Comparison of ENCODE assay signal across 27 mouse cellular contexts in genomic region chr9:114798845-114799244, GRCm38 (mm10). TPM values are rescaled to one million over a fixed set of nuclear protein-coding genes. Genes with fewer than 3 reads are reported as not detected.
DNase-seq lines count a peak whose midpoint lies in the region; ATAC-seq lines count a peak whose summit lies in the region.
"Had no signal": no experiment of that assay in that cellular context is flagged by ENCODE, and none has a peak within 500 bp of the region (broad histone marks: within the 10 kb centered on the region; RNA-seq: fewer than 3 reads in every experiment).

No protein-coding gene starts in this region.

- DNase-seq in hindbrain, embryonic 11.5 days (ENCODE audit: low spot score): peak; percentile 39
- peak; percentile 70 for DNase-seq in embryo, embryonic 10.5 days (ENCODE audit: low spot score)
- DNase-seq in embryonic facial prominence, embryonic 11.5 days (ENCODE audit: low spot score): peak; percentile 49
- DNase-seq in retina, postnatal 1 day: peak; percentile 55
- no peak for DNase-seq in cerebellum, postnatal 14 days
- DNase-seq in left cerebral cortex, postnatal 14 days (ENCODE audit: low spot score in 2 of 2): no peak
- DNase-seq: adrenal gland, postnatal 25 days; cerebellum, adult 11 months; cerebellum, postnatal 25 days; gastrocnemius, postnatal 14 days; heart, adult 18-20 months; heart, postnatal 14 days; kidney, adult 9 months; kidney, postnatal 25 days; lung, adult 18-20 months; lung, postnatal 36 days; right cerebral cortex, postnatal 25 days; spleen, adult 18-20 months had no signal

- no peaks in the 10 kb centered on the region for H3K9me3 ChIP-seq in hindbrain, embryonic 11.5 days (ENCODE audit: control insufficient read depth, low read length)
- H3K9me3 ChIP-seq in hindbrain, embryonic 12.5 days (replicated peaks): no peaks in the 10 kb centered on the region
- no peaks in the 10 kb centered on the region for H3K9me3 ChIP-seq in embryonic facial prominence, embryonic 11.5 days (replicated peaks; ENCODE audit: control insufficient read depth, low read length)
- H3K9me3 ChIP-seq: embryonic facial prominence, embryonic 12.5 days; forebrain, embryonic 15.5 days; heart, embryonic 13.5 days; hindbrain, embryonic 15.5 days; intestine, embryonic 15.5 days; limb, embryonic 12.5 days; liver, embryonic 12.5 days had no signal

- H3K27me3 ChIP-seq in hindbrain, embryonic 11.5 days (ENCODE audit: control insufficient read depth, insufficient read depth, low read length): no peaks in the 10 kb centered on the region
- H3K27me3 ChIP-seq in hindbrain, embryonic 12.5 days: peaks cover 3% of the 10 kb centered on the region; the same call in 1 of the 2 replicates
- H3K27me3 ChIP-seq in embryonic facial prominence, embryonic 11.5 days (ENCODE audit: control insufficient read depth, insufficient read depth, low read length): no peaks in the 10 kb centered on the region
- H3K27me3 ChIP-seq: embryonic facial prominence, embryonic 12.5 days; forebrain, embryonic 15.5 days; heart, embryonic 13.5 days; intestine, embryonic 15.5 days; limb, embryonic 12.5 days had no signal

- peaks cover 4% of the 10 kb centered on the region; the same call in 1 of the 2 replicates for H3K4me1 ChIP-seq in hindbrain, embryonic 11.5 days (replicated peaks; ENCODE audit: control insufficient read depth, insufficient read depth, low read length)
- peaks cover 27% of the 10 kb centered on the region for H3K4me1 ChIP-seq in hindbrain, embryonic 12.5 days
- no peaks in the 10 kb centered on the region for H3K4me1 ChIP-seq in embryonic facial prominence, embryonic 11.5 days (ENCODE audit: control insufficient read depth, insufficient read depth, low read length)
- H3K4me1 ChIP-seq: liver, embryonic 12.5 days had no signal

- ATAC-seq in hindbrain, embryonic 11.5 days (ENCODE audit: low FRiP score): no peak
- ATAC-seq in hindbrain, embryonic 12.5 days (ENCODE audit: low FRiP score): no peak
- ATAC-seq in embryonic facial prominence, embryonic 11.5 days (replicated peaks; ENCODE audit: insufficient number of reproducible peaks, low FRiP score, low TSS enrichment, low read depth): no peak
- ATAC-seq: intestine, embryonic 15.5 days; liver, embryonic 12.5 days had no signal

- no peak overlapping the region for H3K9ac ChIP-seq in hindbrain, embryonic 11.5 days (ENCODE audit: low read depth, low read length)
- no peak overlapping the region for H3K9ac ChIP-seq in hindbrain, embryonic 12.5 days
- no peak overlapping the region for H3K9ac ChIP-seq in embryonic facial prominence, embryonic 11.5 days (replicated peaks; ENCODE audit: low read length)
- H3K9ac ChIP-seq: embryonic facial prominence, embryonic 12.5 days; forebrain, embryonic 15.5 days; heart, embryonic 13.5 days; hindbrain, embryonic 15.5 days; intestine, embryonic 15.5 days; limb, embryonic 12.5 days; liver, embryonic 12.5 days had no signal

- intact Hi-C loops in left cerebral cortex, postnatal 14 days (cut with DNase I): loop anchor here (5.0 to 10.0 kb wide), 2 partner anchors 158 to 466 kb away; no protein-coding TSS in a partner anchor

- 0 out of 2 replicates have a peak overlapping the region, but pooled peaks have one; percentile 6 for H3K27ac ChIP-seq in hindbrain, embryonic 11.5 days (ENCODE audit: low read depth, low read length)
- H3K27ac ChIP-seq in hindbrain, embryonic 12.5 days: no peak overlapping the region
- H3K27ac ChIP-seq in embryonic facial prominence, embryonic 11.5 days (replicated peaks; ENCODE audit: low read depth, low read length): no peak overlapping the region
- H3K27ac ChIP-seq: embryonic facial prominence, embryonic 12.5 days; forebrain, embryonic 15.5 days; heart, embryonic 13.5 days; hindbrain, embryonic 15.5 days; intestine, embryonic 15.5 days; layer of hippocampus, adult 2 months; limb, embryonic 12.5 days; liver, embryonic 12.5 days had no signal

- H3K4me2 ChIP-seq in hindbrain, embryonic 11.5 days (replicated peaks; ENCODE audit: low read depth, low read length): no peak overlapping the region
- no peak overlapping the region for H3K4me2 ChIP-seq in hindbrain, embryonic 12.5 days (replicated peaks)
- no peak overlapping the region for H3K4me2 ChIP-seq in embryonic facial prominence, embryonic 11.5 days (ENCODE audit: low read depth, low read length)
- H3K4me2 ChIP-seq: embryonic facial prominence, embryonic 12.5 days; forebrain, embryonic 15.5 days; heart, embryonic 13.5 days; hindbrain, embryonic 15.5 days; intestine, embryonic 15.5 days; limb, embryonic 12.5 days; liver, embryonic 12.5 days had no signal

- 24% methylated on average over 6 of the region's 6 CpGs for WGBS in hindbrain, embryonic 11.5 days
- 32% methylated on average over 6 of the region's 6 CpGs for WGBS in hindbrain, embryonic 12.5 days
- 23% methylated on average over 6 of the region's 6 CpGs for WGBS in embryonic facial prominence, embryonic 11.5 days

- H3K4me3 ChIP-seq in hindbrain, embryonic 11.5 days (ENCODE audit: low read depth, low read length): no peak overlapping the region
- no peak overlapping the region for H3K4me3 ChIP-seq in hindbrain, embryonic 12.5 days
- H3K4me3 ChIP-seq in embryonic facial prominence, embryonic 11.5 days (ENCODE audit: low read depth, low read length): no peak overlapping the region
- H3K4me3 ChIP-seq: embryonic facial prominence, embryonic 12.5 days; forebrain, embryonic 15.5 days; heart, embryonic 13.5 days; hindbrain, embryonic 15.5 days; intestine, embryonic 15.5 days; layer of hippocampus, adult 2 months; limb, embryonic 12.5 days; liver, embryonic 12.5 days had no signal

- no peaks in the 10 kb centered on the region for H3K36me3 ChIP-seq in hindbrain, embryonic 11.5 days (ENCODE audit: control insufficient read depth, insufficient read depth, low read length)
- H3K36me3 ChIP-seq in hindbrain, embryonic 12.5 days: no peaks in the 10 kb centered on the region
- no peaks in the 10 kb centered on the region for H3K36me3 ChIP-seq in embryonic facial prominence, embryonic 11.5 days (replicated peaks; ENCODE audit: control insufficient read depth, insufficient read depth, low read depth, low read length)
- H3K36me3 ChIP-seq: embryonic facial prominence, embryonic 12.5 days; forebrain, embryonic 15.5 days; heart, embryonic 13.5 days; hindbrain, embryonic 15.5 days; intestine, embryonic 15.5 days; limb, embryonic 12.5 days; liver, embryonic 12.5 days had no signal

RNA-seq across cellular contexts. Expression of gene Cmtm7, which starts 17.2 kb away (rescaled TPM):
- 66.1 and 77.8 TPM in 2 replicates for polyA plus RNA-seq in hindbrain, embryonic 11.5 days (2014; fragmentation: Nextera tagmentation; extraction: Ambion mirVana)
- polyA plus RNA-seq in hindbrain, embryonic 12.5 days (2016; fragmentation: Nextera tagmentation; extraction: Ambion mirVana): 43.9 and 50.9 TPM in 2 replicates
- 64.6 and 75.0 TPM in 2 replicates for polyA plus RNA-seq in embryonic facial prominence, embryonic 11.5 days (2014; fragmentation: Nextera tagmentation; extraction: Ambion mirVana)
- total RNA-seq in left cerebral cortex, postnatal 14 days (2021): 1 to 10 TPM; 5.1 to 5.9 TPM

RNA-seq across cellular contexts. Expression of gene Cmtm8, which starts 45.1 kb away (rescaled TPM):
- polyA plus RNA-seq in hindbrain, embryonic 11.5 days (2014; fragmentation: Nextera tagmentation; extraction: Ambion mirVana): 22.1 and 29.3 TPM in 2 replicates
- polyA plus RNA-seq in hindbrain, embryonic 12.5 days (2016; fragmentation: Nextera tagmentation; extraction: Ambion mirVana): 24.1 and 41.5 TPM in 2 replicates
- 17.3 and 19.3 TPM in 2 replicates for polyA plus RNA-seq in embryonic facial prominence, embryonic 11.5 days (2014; fragmentation: Nextera tagmentation; extraction: Ambion mirVana)
- total RNA-seq in left cerebral cortex, postnatal 14 days (2021): 1 to 10 TPM; 1.6 to 2.3 TPM

Comparison
In these comparisons a context has a peak if more than half of its experiments do, and no peak if none do; other contexts are left out.
1. DNase-seq: peak in hindbrain, embryonic 11.5 days (single experiment), embryo, embryonic 10.5 days (single experiment), embryonic facial prominence, embryonic 11.5 days (single experiment) and retina, postnatal 1 day (single experiment); none in cerebellum, postnatal 14 days (0 of 2) and left cerebral cortex, postnatal 14 days (0 of 2).